Mouse (Mus musculus): ENCODE results near the gene Nbeal1.

Gene Nbeal1

GRCm38 (mm10) chr1:60343630-60344455, 163.4 kb downstream of the Nbeal1 start:
- DNase-seq (ENCODE audit: low spot score) = no peak

GRCm38 (mm10) chr1:60344670-60345069, 164.3 kb downstream of the Nbeal1 start:
- no peak for DNase-seq (ENCODE audit: low spot score)

- DNase-seq (ENCODE audit: low spot score) = no peak
Observed at GRCm38 (mm10) chr1:60345712-60346111, 165.3 kb downstream of the Nbeal1 start.

GRCm38 (mm10) chr1:60352786-60353185, 172.4 kb downstream of the Nbeal1 start:
- no peak for DNase-seq (ENCODE audit: low spot score)

GRCm38 (mm10) chr1:60361626-60362025, 181.2 kb downstream of the Nbeal1 start:
- no peak for DNase-seq (ENCODE audit: low spot score)

- no peak for DNase-seq (ENCODE audit: low spot score)
Observed at GRCm38 (mm10) chr1:60376556-60376955, 196.2 kb downstream of the Nbeal1 start.

- DNase-seq (ENCODE audit: low spot score) = no peak
Observed at GRCm38 (mm10) chr1:60381910-60382309, 201.5 kb downstream of the Nbeal1 start.
